Mouse (Mus musculus) C2C12 (cell line): ENCODE measurements around the gene Gm8369.

ENCODE experiments used
- CTCF ChIP-seq: IDR thresholded peaks from one replicate; pipeline ENCODE4 v1.5.1; 2011; ENCODE audit not compliant: control insufficient read depth, insufficient read depth, insufficient read length
- MAX ChIP-seq: IDR thresholded peaks from one replicate; pipeline ENCODE4 v1.6.1; 2011; ENCODE audit warnings: mild to moderate bottlenecking, control low read depth

- no peak for TF ChIP-seq CTCF
- TF ChIP-seq MAX, result no peak
Measured at GRCm38 (mm10) chr19:11504857-11505256, 19.1 kb downstream of the Gm8369 start.
